Mouse (Mus musculus) heart, adult 2 months (tissue): ENCODE measurements around the gene Tceanc.

ENCODE experiments used
- CTCF ChIP-seq: fragments of 200-600 bp; IDR thresholded peaks from 2 replicates; pipeline ENCODE4 v1.8.1; 2022; ENCODE audit warnings: antibody characterized with exemption, mild to moderate bottlenecking, moderate library complexity
- EP300 ChIP-seq: fragments of 200-500 bp; IDR thresholded peaks from 2 replicates; pipeline ENCODE4 v1.6.1; 2011; ENCODE audit warnings: low read depth, low read length, control low read depth; ENCODE audit not compliant: insufficient read depth
- POLR2A ChIP-seq: fragments of 200-500 bp; IDR thresholded peaks from 2 replicates; pipeline ENCODE4 v1.6.1; 2011; ENCODE audit warnings: mild to moderate bottlenecking, low read depth, low read length, control low read depth; ENCODE audit not compliant: insufficient read depth

DNA sequence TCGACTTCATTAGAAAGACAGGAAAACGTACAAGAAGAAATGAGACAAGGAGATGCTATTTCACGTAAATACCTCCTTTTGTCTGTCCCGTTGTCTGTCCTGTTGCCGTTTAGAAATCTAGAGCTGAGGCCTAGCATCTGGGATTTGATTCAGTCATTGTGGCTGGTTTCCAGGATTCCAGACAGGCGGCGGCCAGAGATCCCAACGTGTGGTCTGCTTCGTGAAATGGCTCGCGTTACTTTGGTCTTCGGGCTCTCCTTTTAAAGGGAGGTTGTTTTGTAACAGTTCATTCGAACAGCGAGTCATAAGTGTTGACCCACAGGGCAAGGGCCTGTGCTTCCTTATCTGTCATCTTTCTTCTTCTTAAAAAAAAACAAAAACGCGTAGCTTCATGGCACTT, at the start of gene Tceanc:
- no peak for TF ChIP-seq CTCF
- no peak for TF ChIP-seq POLR2A
- no peak for TF ChIP-seq EP300
